Mouse (Mus musculus) lung, postnatal 0 days (tissue): ENCODE results near the gene Usp15.

ENCODE experiments used
- CTCF ChIP-seq: IDR thresholded peaks from 2 replicates; pipeline ENCODE4 v1.5.1; 2016; ENCODE audit warnings: antibody characterized with exemption, mild to moderate bottlenecking
- EP300 ChIP-seq: IDR thresholded peaks from 2 replicates; pipeline ENCODE4 v1.6.1; 2016; ENCODE audit warnings: antibody characterized with exemption, mild to moderate bottlenecking, control low read depth

DNA sequence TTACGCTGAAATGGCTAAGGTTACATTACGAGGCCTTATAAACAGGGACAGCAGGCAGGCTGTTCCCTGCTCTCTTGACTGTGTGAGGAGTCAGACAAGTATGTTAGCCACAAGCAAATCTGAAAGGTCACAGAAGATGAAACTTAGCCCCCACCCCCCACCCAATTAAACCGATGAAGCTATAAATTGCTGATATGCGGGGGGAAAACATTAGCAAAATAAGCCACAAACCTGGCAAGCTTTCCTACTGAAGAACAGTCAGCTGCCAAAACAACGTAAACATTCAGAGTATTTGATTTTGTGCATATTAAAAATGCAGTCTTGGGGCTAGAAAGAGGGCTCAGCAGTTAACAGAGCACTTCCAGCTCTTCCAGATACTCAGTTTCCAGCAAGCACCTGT lies 88.7 kb downstream of the Usp15 start:
- no peak for TF ChIP-seq CTCF
- TF ChIP-seq EP300 = no peak
